Mouse (Mus musculus) MEL-GATA-1-ER (cell line): ENCODE data around the gene Fam241a.

Experiments used
- DNase-seq: peaks from one replicate; pipeline ENCODE4 v3.0.0-alpha.2; 2012; ENCODE audit warnings: low read depth; ENCODE audit errors: extremely low read depth

The Fam241a gene

DNA sequence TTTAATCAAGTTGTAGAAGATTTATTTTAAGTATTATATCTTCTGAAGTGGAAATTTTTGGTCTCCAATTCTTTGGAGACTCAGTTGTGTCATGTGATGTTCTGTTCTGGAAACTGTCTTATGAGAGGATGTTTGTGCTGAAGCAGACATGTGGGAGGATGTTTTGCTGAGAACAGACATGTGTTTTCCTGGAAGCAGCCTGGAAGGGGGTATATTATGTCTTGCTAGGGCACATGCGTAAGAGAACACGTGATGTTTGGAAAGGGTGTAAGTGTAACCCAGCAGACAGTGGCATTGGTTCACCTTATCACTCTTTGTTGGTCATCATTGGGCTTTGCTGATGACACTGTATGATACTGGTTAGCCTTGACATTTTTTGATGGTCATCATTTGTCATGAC lies 20.6 kb downstream of the Fam241a start:
- no peak for DNase-seq

DNA sequence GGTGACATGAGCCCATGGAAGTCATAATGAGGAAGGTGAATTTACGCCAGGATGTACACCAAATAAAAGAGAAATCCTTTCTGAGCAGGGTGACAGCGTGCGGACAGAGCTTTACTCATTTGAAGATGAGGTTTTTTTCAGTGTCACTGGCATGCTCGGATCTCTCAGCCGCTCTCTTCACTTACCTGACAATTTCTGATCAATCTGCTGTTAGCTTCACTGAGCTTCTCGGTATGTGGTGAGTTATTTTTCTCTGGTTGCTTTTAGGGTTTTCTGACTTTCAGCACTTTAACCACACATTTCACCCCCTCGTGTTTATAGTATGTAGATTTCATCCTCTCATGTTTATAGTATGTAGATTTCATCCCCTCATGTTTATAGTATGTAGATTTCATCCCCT lies 21.1 kb downstream of the Fam241a start:
- no peak for DNase-seq

DNA sequence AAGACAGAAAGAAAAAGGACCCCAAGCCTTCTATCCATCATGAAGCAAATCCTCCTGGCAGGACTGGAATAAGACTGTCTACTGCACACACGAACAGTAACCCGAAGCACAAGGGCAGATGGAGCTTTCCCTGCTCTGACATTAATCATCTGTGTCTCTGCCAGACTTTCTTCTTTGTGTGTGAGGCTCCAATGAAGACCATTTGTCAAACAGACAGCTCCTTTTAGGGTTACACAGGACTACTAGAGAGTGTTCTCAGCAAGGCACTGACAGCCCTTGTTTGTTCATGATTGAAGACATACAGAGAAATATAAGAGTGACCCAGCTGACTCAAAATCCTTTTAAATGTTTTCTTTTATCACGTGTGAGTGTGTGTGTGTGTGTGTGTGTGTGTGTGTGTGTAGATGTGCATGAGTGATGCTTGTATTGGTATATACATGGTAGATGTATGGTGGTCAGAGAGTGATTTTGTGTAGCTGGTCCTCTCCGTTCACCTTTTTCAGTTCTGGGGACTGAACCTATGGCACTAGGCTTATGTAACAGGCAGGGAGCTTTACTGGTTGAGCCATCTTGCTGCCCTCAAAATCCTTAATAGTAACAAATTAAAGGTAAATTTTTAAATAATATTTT lies 21.8 kb downstream of the Fam241a start:
- DNase-seq = no peak

- DNase-seq = no peak
These were observed 24.5 kb downstream of the Fam241a start for GRCm38 (mm10) chr3:127871575-127871974.

GRCm38 (mm10) chr3:127868880-127869279 lies 27.2 kb downstream of the Fam241a start:
- DNase-seq = no peak

- DNase-seq = no peak
These were observed 27.9 kb downstream of the Fam241a start for GRCm38 (mm10) chr3:127868046-127868758.

DNA sequence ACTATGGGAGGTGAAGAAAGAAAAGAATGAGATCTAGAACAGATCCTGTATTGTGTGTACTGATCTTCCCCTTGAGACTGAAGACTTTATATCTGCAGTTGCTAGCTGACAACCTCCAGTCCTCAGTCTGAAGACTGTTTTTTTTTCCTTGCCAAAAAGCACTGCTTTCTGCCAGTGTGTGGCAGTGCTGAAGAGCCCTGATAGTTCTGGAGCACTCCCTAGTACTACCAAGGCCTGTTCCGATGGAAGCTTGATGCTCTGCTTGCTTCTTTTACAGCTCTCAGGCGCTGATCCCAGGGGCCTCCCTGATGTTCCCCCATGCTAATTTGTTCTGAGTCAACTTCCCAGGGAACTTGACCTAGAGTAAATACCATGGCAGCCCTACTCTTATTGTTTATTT lies 31.9 kb downstream of the Fam241a start:
- DNase-seq = no peak

GRCm38 (mm10) chr3:127863571-127863970 lies 32.6 kb downstream of the Fam241a start:
- DNase-seq = no peak

GRCm38 (mm10) chr3:127862479-127862878 lies 33.6 kb downstream of the Fam241a start:
- no peak for DNase-seq

GRCm38 (mm10) chr3:127861340-127861739 lies 34.8 kb downstream of the Fam241a start:
- no peak for DNase-seq

GRCm38 (mm10) chr3:127853431-127854206 lies 42.5 kb downstream of the Fam241a start:
- DNase-seq = peak; percentile 67

GRCm38 (mm10) chr3:127852722-127853121 lies 43.4 kb downstream of the Fam241a start:
- DNase-seq = no peak

DNA sequence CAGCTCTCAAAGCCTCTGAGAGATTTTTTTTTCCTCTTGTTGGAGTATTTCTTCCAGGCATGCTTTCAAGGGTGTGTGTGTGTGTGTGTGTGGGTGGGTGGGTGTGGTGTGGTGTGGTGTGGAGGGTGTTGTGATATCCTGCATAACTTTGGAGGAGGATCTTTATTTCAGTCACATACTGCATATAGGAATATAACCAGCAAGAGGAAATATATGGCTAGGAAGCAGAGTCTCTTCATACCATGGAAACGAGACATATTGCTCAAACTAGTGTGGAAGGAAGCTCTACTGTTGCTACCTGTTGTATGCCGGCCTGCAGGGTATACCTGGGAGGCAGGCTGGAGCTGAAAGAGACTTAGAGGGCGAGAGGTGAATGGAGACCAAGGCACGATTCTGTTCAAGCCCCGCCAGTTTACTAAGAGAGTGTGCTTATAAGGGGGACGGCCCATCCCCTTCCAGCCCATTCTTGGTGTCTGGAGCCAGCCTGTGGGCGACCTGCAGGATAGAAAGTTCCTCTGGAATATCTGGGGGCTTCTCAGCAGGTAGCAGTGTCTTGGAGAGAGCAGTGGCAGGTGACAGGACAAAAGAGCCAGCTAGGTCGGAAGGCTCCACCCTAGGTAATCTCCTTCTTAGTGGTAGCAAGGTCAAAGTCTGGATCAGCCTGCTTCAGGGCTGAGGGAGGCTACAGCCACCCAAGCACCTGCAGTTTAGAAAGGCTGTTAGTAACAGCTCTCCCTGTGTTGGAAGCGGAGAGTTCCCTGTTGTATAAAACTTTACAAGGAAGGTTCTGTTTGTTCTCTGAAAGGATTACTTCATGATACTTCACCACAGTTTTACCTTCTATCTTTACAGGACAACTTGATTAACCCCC lies 45.1 kb downstream of the Fam241a start:
- DNase-seq = no peak

DNA sequence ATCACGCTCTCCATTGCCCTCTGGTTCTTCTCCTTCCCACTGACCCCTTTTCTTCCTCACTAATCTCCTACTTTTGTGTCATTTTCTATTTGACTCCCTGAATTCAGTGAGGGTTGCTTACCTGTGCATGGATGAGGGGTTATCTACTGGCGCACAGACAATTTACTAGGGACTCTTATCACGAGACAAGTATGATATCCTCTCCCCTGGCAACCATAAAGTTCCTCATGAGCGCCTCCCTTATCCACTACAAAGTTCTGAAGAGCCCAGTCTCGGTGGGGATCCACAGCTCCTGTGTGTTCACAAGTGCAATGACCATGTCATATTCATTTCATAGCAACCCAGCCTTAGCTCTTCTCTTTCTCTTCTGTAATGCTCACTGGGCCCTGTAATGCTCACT lies 46.2 kb downstream of the Fam241a start:
- no peak for DNase-seq

DNA sequence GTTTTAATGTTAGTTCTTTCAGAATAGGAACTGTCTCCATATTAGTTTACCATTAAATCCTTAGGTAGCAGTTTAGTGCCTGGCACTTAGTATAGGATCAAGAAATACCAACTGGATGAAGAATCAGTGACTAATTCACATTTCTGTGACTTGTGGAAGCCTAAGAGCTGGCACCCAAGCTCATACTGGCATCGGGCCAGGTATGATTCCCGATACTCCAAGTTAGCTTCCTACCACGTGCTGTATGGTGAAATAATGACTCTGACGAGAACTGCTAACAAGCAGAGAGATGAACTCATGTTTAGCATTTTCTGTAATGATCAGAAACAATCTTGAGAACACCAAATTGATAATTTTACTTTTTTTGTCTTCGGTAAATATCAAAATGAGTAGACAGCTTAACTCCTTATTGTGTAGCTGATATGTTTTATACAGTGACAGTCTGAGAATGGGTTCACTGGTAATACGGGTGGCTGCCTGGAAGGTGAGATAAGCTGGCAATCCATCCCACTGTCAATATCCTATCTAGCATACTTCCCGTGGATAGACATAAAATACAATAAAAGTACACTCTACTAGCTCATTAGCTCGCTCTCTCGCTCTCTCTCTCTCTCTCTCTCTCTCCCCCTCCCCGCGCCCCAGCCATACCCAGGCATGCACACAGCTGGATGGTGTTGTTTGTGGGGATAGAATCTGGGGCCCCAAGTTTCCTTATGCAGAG lies 47.9 kb downstream of the Fam241a start:
- DNase-seq = peak; percentile 68

- no peak for DNase-seq
These were observed 52.2 kb downstream of the Fam241a start for GRCm38 (mm10) chr3:127843941-127844327.

DNA sequence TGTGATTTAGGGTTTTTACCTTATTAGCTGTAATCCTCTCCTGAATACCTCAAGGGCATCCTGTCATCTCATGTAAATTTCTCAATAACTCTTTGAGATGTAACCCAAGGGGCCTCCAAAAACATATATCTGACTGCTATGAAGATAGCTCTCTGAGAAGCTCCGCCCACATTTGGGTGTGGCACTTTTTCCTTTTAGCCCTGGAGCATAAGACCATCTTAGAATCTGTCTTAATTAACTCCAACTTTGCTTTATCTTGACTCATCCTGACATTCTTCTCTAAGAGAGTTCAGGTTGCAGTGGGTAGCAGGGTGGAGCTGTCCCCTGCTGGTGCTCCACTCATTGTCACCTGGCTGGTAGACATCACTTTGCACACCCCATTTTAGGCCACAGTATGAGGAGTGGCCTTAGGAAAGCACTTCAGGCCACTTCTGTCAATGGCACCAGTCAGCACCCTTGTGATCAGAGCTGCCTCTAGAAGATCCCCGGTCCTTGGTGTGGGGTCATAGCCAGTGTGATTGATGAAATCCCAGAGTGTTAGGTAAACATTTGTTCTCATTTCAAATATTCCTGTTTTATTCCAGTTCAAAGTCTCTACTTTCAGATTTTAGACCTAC lies 52.7 kb downstream of the Fam241a start:
- DNase-seq = no peak

GRCm38 (mm10) chr3:127841926-127842325 lies 54.2 kb downstream of the Fam241a start:
- no peak for DNase-seq

DNA sequence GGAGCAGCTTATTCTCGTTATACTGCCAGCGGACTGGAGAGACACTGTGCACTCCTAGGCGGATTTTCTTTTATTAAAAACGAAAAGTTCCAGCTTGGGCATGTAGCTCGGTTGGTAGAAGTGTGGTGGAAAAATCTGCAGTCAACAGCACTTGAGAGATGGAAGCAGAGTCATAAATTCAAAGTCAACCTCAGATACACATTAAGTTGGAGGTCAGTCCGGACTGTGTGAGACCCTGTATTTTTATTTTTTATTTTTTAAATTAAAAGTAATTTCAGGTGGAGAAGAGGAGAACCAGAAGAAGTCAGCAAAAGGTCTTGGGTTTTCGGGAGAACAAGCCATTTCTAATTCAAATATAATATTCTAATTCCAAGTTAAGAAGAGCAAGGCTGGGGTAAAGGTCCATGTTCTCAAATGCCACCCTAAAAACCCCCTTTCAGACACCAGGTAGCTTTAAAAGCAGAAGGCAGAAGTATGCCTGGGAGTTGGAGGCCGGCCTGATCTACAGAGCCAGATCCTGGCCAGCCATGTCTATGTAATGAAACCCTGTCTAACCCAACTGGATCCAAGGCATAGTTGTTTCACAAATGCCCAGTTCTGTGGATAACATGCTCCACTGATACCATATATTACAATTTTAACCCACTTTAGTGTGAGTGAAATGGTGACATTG lies 58.0 kb downstream of the Fam241a start:
- DNase-seq = no peak
